Mouse (Mus musculus) c-Kit-positive CD71-negative TER-119-negative erythroid progenitor cells, embryonic 14.5 days (primary cell): ENCODE data around the gene Kif2c.

Experiments used
- DNase-seq: peaks from one replicate; pipeline ENCODE4 v3.0.0-alpha.2; 2013; ENCODE audit warnings: low read depth

The Kif2c gene

GRCm38 (mm10) chr4:117181863-117182758, at the start of gene Kif2c:
TSS of gene Kif2c (minus strand) at chr4:117182639.
- DNase-seq, result peak; percentile 89

- DNase-seq, result no peak
Observed at GRCm38 (mm10) chr4:117231208-117231607, 48.8 kb upstream of the Kif2c start.

- DNase-seq, result no peak
Observed at GRCm38 (mm10) chr4:117230331-117230730, 47.9 kb upstream of the Kif2c start.

- no peak for DNase-seq
Observed at GRCm38 (mm10) chr4:117229590-117229989, 47.2 kb upstream of the Kif2c start.

- DNase-seq, result no peak
Observed at GRCm38 (mm10) chr4:117225250-117225649, 42.8 kb upstream of the Kif2c start.

- no peak for DNase-seq
Observed at GRCm38 (mm10) chr4:117224122-117224521, 41.7 kb upstream of the Kif2c start.

GRCm38 (mm10) chr4:117223001-117223400, 40.6 kb upstream of the Kif2c start:
- no peak for DNase-seq

- no peak for DNase-seq
Observed at GRCm38 (mm10) chr4:117221836-117222235, 39.4 kb upstream of the Kif2c start.

GRCm38 (mm10) chr4:117220741-117221515, 38.5 kb upstream of the Kif2c start:
- DNase-seq, result no peak

- DNase-seq, result peak; percentile 47
Observed at GRCm38 (mm10) chr4:117218517-117219219, 36.2 kb upstream of the Kif2c start.

GRCm38 (mm10) chr4:117217029-117217428, 34.6 kb upstream of the Kif2c start:
- no peak for DNase-seq

GRCm38 (mm10) chr4:117214250-117214649, 31.8 kb upstream of the Kif2c start:
- DNase-seq, result no peak

GRCm38 (mm10) chr4:117210147-117211074, 28.0 kb upstream of the Kif2c start:
- peak; percentile 81 for DNase-seq

GRCm38 (mm10) chr4:117209592-117209991, 27.2 kb upstream of the Kif2c start:
- DNase-seq, result no peak

- DNase-seq, result no peak
Observed at GRCm38 (mm10) chr4:117202992-117203354, 20.5 kb upstream of the Kif2c start.

- peak; percentile 60 for DNase-seq
Observed at GRCm38 (mm10) chr4:117202046-117202991, 19.9 kb upstream of the Kif2c start.

GRCm38 (mm10) chr4:117191804-117192203, 9.4 kb upstream of the Kif2c start:
- DNase-seq, result no peak

GRCm38 (mm10) chr4:117190660-117191059, 8.2 kb upstream of the Kif2c start:
- no peak for DNase-seq

- DNase-seq, result peak; percentile 73
Observed at GRCm38 (mm10) chr4:117189856-117190543, 7.6 kb upstream of the Kif2c start.
